Mouse (Mus musculus) T-helper 1 cell (primary cell): ENCODE data around the gene Hhip.
"Not testable (repeated sequence)": the region's sequence is repeated elsewhere in the genome, so short reads cannot be mapped to it uniquely, and the experiment has no call there.

Experiments
- in situ Hi-C: fragments of 300-600 bp; cut with MboI, MseI; formaldehyde crosslinking; loops from one replicate; pipeline ENCODE4 v1.15.1; 2025; ENCODE audit warnings: high pct_unique_total_duplicates

The Hhip gene

GRCm38 (mm10) chr8:79993507-79993906, 64.3 kb downstream of the Hhip start:
- in situ Hi-C loops: no loop called here

GRCm38 (mm10) chr8:79992121-79992848, 65.5 kb downstream of the Hhip start:
- in situ Hi-C loops: no loop called here

- in situ Hi-C loops: not testable (repeated sequence)
These were observed 66.4 kb downstream of the Hhip start for GRCm38 (mm10) chr8:79991420-79991819.

GRCm38 (mm10) chr8:79984946-79985345, 72.9 kb downstream of the Hhip start:
- in situ Hi-C loops: no loop called here

- in situ Hi-C loops: no loop called here
These were observed 75.7 kb downstream of the Hhip start for GRCm38 (mm10) chr8:79982144-79982543.

- in situ Hi-C loops: no loop called here
These were observed 91.6 kb downstream of the Hhip start for GRCm38 (mm10) chr8:79966159-79966558.

GRCm38 (mm10) chr8:79952857-79953256, 104.9 kb downstream of the Hhip start:
- in situ Hi-C loops: no loop called here

GRCm38 (mm10) chr8:79950376-79950775, 107.4 kb downstream of the Hhip start:
- in situ Hi-C loops: no loop called here

GRCm38 (mm10) chr8:79945501-79946076, 112.2 kb downstream of the Hhip start:
- in situ Hi-C loops: no loop called here

GRCm38 (mm10) chr8:79941070-79941469, 116.7 kb downstream of the Hhip start:
- in situ Hi-C loops: no loop called here

- in situ Hi-C loops: no loop called here
These were observed 120.9 kb downstream of the Hhip start for GRCm38 (mm10) chr8:79936856-79937445.

- in situ Hi-C loops: no loop called here
These were observed 122.0 kb downstream of the Hhip start for GRCm38 (mm10) chr8:79935793-79936192.

- in situ Hi-C loops: no loop called here
These were observed 128.6 kb downstream of the Hhip start for GRCm38 (mm10) chr8:79929202-79929601.

GRCm38 (mm10) chr8:79917211-79917610, 140.6 kb downstream of the Hhip start:
- in situ Hi-C loops: no loop called here
